Mouse (Mus musculus) central nervous system, embryonic 18 days (tissue): Measurements from ENCODE around the gene Psors1c2. TPM values are rescaled to one million over a fixed set of nuclear protein-coding genes. Genes with fewer than 3 reads are reported as not detected.

ENCODE experiments used
- polyA plus RNA-seq: library from polyadenylated mRNA; depleted of rRNA; stranded (reverse); fragments of >200 nt; gene quantifications from 2 replicates; pipeline ENCODE4 v1.2.3, GENCODE M21; 2012; rRNA removed

Psors1c2 gene
- polyA plus RNA-seq, result 0.32 and 0.75 TPM in 2 replicates

DNA sequence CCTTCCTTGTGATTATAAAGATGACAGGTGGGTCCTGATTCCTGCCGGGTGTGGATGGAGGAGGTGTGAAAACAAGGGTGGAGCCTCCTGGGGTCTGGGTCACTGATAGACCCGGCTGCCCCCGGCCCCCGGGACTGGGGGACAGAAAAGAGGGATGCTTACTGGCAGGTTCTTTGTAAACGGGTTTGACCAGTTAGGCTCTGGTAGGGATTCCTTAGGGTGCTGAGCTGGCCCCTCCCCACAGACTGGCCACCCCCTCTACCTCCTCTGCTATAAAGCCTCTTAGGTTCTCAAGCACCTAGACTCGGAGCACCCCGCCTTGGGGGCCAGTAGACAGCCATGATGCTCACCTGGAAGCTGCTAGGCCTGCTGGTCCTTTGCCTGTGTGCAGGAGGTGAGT is at the start of gene Psors1c2:
Psors1c2 (plus strand) TSS at position 301 of the 400 bp plus-strand sequence.

DNA sequence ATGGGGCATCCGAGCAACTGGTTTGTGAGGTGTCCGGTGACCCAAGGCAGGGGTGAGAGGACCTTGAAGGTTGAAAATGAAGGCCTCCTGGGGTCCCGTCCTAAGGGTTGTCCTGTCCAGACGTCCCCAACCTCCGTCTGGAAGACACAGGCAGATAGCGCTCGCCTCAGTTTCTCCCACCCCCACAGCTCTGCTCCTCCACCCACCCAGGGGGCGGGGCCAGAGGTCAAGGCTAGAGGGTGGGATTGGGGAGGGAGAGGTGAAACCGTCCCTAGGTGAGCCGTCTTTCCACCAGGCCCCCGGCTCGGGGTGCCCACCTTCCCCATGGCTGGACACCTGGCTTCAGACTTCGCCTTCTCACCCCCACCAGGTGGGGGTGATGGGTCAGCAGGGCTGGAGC is 27.2 kb upstream of the Psors1c2 start, which contains the start of gene Pou5f1:
Pou5f1 (plus strand) TSS at position 243 of the 400 bp plus-strand sequence.

DNA sequence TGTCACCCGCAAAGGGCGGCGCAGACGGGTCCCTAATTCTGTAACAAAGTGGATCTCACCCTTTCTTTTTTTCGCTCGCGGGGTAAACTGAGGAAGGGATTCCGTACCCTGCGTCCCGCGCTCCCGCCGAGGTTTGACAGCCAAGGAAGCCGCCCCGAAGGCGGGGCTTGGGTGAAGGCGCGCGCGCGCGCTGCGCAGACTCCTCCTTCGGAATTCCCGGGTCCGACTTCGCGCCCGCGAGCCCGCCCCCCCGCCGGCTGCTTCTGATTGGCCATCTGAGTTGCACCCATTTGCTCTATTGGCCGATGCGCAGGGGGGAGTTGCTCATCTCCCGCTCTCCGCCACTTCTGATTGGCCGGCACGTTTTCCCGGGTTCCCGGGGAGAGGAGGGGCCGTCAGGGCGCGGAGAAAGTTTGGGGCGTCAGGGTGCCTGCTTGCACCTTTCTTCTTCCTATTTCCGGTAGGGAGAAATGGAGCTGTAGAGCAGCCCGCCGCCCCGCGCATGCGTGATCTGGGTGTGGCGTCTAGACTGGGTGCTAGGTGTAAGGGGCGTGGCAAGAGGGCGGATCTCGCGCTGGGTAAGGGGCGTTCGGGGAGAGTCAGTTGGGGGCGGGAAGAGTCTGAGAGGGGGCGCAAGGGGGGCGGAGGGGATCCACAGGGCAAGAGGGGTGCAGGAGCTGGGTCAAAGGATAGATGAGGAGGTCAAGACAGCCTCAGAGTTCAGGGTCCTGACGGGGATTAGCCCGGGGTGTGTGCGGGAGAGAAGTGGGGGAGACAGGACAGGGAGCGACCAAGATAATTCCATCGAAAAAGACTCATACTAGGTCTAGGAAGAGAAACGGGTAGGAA is 16.1 kb upstream of the Psors1c2 start, which contains the start of the genes Tcf19 and Cchcr1:
Tcf19 (minus strand) TSS at position 173 of the 849 bp plus-strand sequence.
Cchcr1 (plus strand) TSS at position 449 of the 849 bp plus-strand sequence.

DNA sequence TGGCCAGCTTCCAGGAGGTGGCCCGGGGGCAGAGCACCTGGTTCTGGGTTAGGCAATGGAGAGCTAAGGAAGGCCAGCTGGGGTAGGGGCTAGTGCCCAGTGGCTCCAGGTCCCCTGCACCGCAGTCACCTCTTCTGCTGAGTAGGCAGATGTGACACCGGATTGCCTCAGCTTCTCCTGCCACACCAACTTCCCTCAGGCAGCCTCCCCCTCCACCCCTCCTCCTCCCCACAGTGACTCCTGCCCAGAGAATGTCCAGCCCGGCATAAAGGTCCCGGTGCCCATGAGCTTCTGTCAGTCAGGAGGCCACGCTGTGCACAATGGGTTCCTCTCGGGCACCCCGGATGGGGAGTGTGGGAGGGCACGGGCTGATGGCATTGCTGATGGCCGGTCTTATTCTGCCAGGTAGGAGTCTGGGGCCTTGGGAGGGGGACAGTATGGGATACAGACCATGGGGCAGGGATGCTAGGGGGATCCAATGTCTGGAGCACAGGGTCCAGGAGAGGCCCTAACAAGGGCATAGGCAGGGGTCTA is 18.9 kb downstream of the Psors1c2 start, which contains the start of gene Cdsn:
Cdsn (plus strand) TSS at position 248 of the 534 bp plus-strand sequence.

DNA sequence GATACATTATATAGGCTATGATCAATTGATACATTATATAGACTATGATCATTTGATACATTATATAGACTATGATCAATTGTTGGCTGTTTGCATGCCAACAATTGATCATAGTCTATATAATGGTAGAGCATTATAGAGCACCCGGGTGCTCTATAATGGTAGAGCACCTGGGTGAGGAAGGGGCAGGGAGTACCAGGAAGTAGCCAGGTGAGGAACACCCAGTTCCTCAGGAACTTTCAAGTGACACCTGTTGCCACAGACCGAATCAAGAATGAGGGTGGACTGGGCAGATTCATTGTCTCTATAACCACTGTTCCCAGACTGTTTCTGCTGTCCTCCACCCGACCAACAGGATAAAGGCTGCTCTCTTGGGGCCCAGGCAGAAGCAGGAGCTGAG is 34.1 kb downstream of the Psors1c2 start, which contains the start of gene 2300002M23Rik:
2300002M23Rik (plus strand) TSS at position 301 of the 400 bp plus-strand sequence.

Other genes with a start within 250 kb of the Psors1c2 start
- gene H2-Q1, start 212.8 kb upstream of the Psors1c2 start, polyA plus RNA-seq, result 0.27 and 0.48 TPM in 2 replicates
- gene H2-Q2, start 191.0 kb upstream of the Psors1c2 start, polyA plus RNA-seq, result 7.8 and 8.7 TPM in 2 replicates
- gene H2-Q4, start 153.6 kb upstream of the Psors1c2 start, polyA plus RNA-seq, result 3.3 and 3.5 TPM in 2 replicates
- 1.0 and 1.2 TPM in 2 replicates for gene H2-Q6, start 108.4 kb upstream of the Psors1c2 start, polyA plus RNA-seq
- 3.6 and 4.1 TPM in 2 replicates for gene H2-Q7, start 94.0 kb upstream of the Psors1c2 start, polyA plus RNA-seq
- gene H2-Q10, start 63.1 kb upstream of the Psors1c2 start, polyA plus RNA-seq, result 0.47 and 0.52 TPM in 2 replicates
- gene Pou5f1, start 27.2 kb upstream of the Psors1c2 start, polyA plus RNA-seq, result 0.12 TPM in 1 of 2 replicates, not detected in the other
- gene Tcf19, start 16.4 kb upstream of the Psors1c2 start, polyA plus RNA-seq, result 11.8 and 14.8 TPM in 2 replicates
- 9.8 and 10.1 TPM in 2 replicates for gene Cchcr1, start 16.1 kb upstream of the Psors1c2 start, polyA plus RNA-seq
- gene Cdsn, start 18.9 kb downstream of the Psors1c2 start, polyA plus RNA-seq, result 0.07 and 1.2 TPM in 2 replicates
- 0.05 and 0.09 TPM in 2 replicates for gene 2300002M23Rik, start 34.2 kb downstream of the Psors1c2 start, polyA plus RNA-seq
- gene Sfta2, start 68.3 kb downstream of the Psors1c2 start, polyA plus RNA-seq, result not detected in 2 replicates
- 0.10 TPM in 1 of 2 replicates, not detected in the other for gene Gm9573, start 93.4 kb downstream of the Psors1c2 start, polyA plus RNA-seq
- 0.04 TPM in 1 of 2 replicates, not detected in the other for gene Mucl3, start 110.5 kb downstream of the Psors1c2 start, polyA plus RNA-seq
- 37.5 and 41.5 TPM in 2 replicates for gene Vars2, start 134.4 kb downstream of the Psors1c2 start, polyA plus RNA-seq
- 28.6 and 29.1 TPM in 2 replicates for gene Gtf2h4, start 140.5 kb downstream of the Psors1c2 start, polyA plus RNA-seq
- 45.4 and 45.8 TPM in 2 replicates for gene Ddr1, start 171.4 kb downstream of the Psors1c2 start, polyA plus RNA-seq